In genomic region chr16:6480411-6480728, GRCm38 (mm10) we compare ENCODE assay signal across 8 mouse cellular contexts.
DNase-seq lines count a peak whose midpoint lies in the region.

No protein-coding gene starts in this region.

- DNase-seq in heart, adult 8-10 months (ENCODE audit: low spot score) = peak; percentile 19
- no peak for DNase-seq in heart, embryonic 10.5 days (ENCODE audit: low spot score)
- DNase-seq in MN1 (ENCODE audit: low spot score) = peak; percentile 73
- peak; percentile 65 for DNase-seq in cerebellum, adult 9-11 months
- peak; percentile 81 to 90 for DNase-seq in frontal cortex, postnatal 36 days (ENCODE audit: low spot score in 2 of 2)
- DNase-seq in left cerebral cortex, adult 18-20 months (ENCODE audit: low spot score in 2 of 2) = peak; percentile 79 to 81
- peak; percentile 12 for DNase-seq in naive thymus-derived CD4-positive, alpha-beta T cell, adult 2 months (ENCODE audit: low read depth)
- DNase-seq in yolk sac, embryonic 10.5 days (ENCODE audit: low spot score) = peak; percentile 21

- 8% methylated on average over 5 of the region's 5 CpGs for WGBS in heart, embryonic 10.5 days

- no peaks in the 10 kb centered on the region for H3K27me3 ChIP-seq in heart, embryonic 10.5 days (ENCODE audit: insufficient read depth, poor library complexity, severe bottlenecking)

- no peaks in the 10 kb centered on the region for H3K36me3 ChIP-seq in heart, embryonic 10.5 days

- H3K9me3 ChIP-seq in heart, embryonic 10.5 days = no peaks in the 10 kb centered on the region

- H3K4me1 ChIP-seq in heart, embryonic 10.5 days = no peaks in the 10 kb centered on the region

- H3K4me3 ChIP-seq in heart, embryonic 10.5 days = no peak overlapping the region

- H3K27ac ChIP-seq in heart, embryonic 10.5 days = no peak overlapping the region
